Mouse (Mus musculus) embryonic fibroblast, embryonic 13.5 days (primary cell): ENCODE data around the gene Gadl1. TPM values are rescaled to one million over a fixed set of nuclear protein-coding genes. Genes with fewer than 3 reads are reported as not detected.
A peak's percentile ranks its signal among the peaks of the same experiment; 100 is the strongest.

Experiments used
- H3K27ac ChIP-seq: 2 replicates; pipeline ENCODE4 v1.5.1; 2012; ENCODE audit warnings: low read length, control low read depth, inconsistent platforms; ENCODE audit not compliant: insufficient read depth
- H3K4me1 ChIP-seq: 2 replicates; pipeline ENCODE4 v1.6.1; 2011; ENCODE audit warnings: low read length; ENCODE audit not compliant: control insufficient read depth, insufficient read depth
- H3K4me3 ChIP-seq: 2 replicates; pipeline ENCODE4 v1.5.1; 2011; ENCODE audit warnings: mild to moderate bottlenecking, control low read depth, low read length; ENCODE audit not compliant: insufficient read depth
- CTCF ChIP-seq: IDR thresholded peaks from 2 replicates; pipeline ENCODE4 v1.5.1; 2011; ENCODE audit warnings: mild to moderate bottlenecking, control low read depth, low read length, moderate library complexity, borderline replicate concordance; ENCODE audit not compliant: insufficient read depth
- POLR2A ChIP-seq: IDR thresholded peaks from 2 replicates; pipeline ENCODE4 v1.6.1; 2011; ENCODE audit warnings: low read depth, mild to moderate bottlenecking, control low read depth, low read length, moderate library complexity
- polyA plus RNA-seq: library from polyadenylated mRNA; stranded (reverse); fragments of >200 nt; gene quantifications from 2 replicates; pipeline ENCODE4 v1.2.4, GENCODE M21; 2011; ENCODE audit warnings: low read depth; ENCODE audit not compliant: missing spikeins, insufficient read length

Gene Gadl1
- polyA plus RNA-seq, 1 experiment, result 0.25 TPM

DNA sequence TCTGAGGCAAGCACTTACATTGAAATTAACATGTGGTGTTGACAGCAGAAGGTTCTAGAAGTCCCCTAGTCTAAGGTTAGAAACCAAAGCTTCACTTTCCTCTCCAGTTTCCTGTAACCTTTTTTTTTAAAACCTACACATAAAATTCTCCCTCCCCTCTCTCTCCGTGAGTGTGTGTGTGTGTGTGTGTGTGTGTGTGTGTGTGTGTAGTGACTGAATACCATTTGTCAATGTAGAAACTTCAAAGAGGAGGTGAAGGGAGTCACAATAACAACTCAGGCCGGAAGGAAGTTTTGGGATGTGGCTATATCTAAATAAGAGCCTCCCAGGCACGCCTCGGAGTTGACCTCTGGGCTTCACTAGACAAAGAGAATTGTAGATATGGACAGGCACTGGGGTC lies 205.1 kb downstream of the Gadl1 start:
- Histone ChIP-seq H3K4me1 (peaks cover 2% of the 10 kb centered on the region; the same call in 1 of the 2 replicates), H3K4me3 (no peak overlapping the region), H3K27ac (no peak overlapping the region)
- TF ChIP-seq POLR2A (no peak), CTCF (no peak)

DNA sequence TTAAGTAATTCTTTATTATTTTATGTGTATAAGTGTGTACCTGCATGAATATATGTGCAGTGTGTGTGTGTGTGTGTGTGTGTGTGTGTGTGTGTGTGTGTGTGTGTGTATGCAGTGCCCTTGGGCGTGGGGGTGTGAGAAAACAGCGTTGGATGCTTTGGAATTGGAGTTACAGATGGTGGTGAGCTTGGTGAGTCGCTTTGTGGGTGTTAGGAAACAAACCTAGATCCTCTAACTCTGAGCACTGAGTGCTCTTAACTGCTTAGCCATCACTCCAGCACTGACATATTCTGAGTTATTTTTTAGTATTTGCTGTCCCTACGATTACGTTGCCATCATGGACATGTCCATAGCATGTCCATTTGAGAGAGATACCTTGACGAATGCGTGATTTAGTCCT lies 206.6 kb downstream of the Gadl1 start:
- Histone ChIP-seq H3K4me1 (peaks cover 2% of the 10 kb centered on the region; the same call in 1 of the 2 replicates), H3K27ac (peak overlapping the region; percentile 96), H3K4me3 (no peak overlapping the region)
- TF ChIP-seq POLR2A (no peak), CTCF (no peak)

DNA sequence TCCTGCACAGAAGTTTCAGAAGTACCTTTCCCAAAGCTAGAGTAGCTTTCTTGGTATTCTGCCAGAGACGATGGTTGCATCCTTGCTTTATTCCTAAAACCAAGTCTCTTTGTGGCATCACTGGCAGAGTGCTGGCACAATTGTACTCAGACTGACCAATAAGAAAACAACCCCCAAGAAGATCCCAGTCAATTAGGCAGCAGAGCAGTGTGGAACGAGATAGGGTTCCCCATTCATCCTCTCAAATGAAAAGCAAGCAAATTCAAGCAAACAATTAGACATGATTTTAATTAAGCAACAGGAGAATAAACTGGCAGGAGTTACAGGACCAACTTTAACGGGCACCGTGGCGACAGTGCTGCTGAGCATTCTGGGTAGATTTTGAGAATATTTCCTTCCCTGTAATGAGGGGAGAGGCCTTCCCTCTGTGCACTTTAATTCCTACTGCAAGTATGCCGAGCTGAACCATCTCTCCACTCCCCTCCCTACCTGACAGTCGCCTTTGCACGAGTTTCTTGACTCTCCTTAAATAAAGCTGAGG lies 209.1 kb downstream of the Gadl1 start:
- Histone ChIP-seq H3K27ac (no peak overlapping the region), H3K4me1 (peaks cover 5% of the 10 kb centered on the region), H3K4me3 (no peak overlapping the region)
- TF ChIP-seq POLR2A (no peak), CTCF (no peak)

DNA sequence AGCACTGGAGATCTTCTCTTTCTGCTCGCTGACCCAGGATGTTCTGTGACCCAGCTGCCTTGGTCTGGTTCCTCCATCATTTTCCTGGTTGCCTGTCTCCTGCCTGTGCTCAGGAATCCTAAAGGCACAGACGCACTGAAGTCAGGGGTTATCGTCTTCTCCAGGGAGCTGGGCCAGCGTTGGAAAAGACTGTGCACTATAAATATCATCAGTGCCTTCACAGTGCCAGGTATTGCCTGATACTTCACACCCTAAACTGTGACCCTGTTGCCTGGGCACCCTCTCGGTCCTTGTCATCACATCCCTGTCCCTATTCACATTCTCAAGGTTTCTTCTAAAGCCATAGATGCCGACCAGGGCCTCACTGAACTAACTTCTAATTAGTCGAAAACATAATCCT lies 210.7 kb downstream of the Gadl1 start:
- Histone ChIP-seq H3K27ac (no peak overlapping the region), H3K4me1 (peaks cover 5% of the 10 kb centered on the region)
- TF ChIP-seq POLR2A, result no peak
- TF ChIP-seq CTCF, result no peak

DNA sequence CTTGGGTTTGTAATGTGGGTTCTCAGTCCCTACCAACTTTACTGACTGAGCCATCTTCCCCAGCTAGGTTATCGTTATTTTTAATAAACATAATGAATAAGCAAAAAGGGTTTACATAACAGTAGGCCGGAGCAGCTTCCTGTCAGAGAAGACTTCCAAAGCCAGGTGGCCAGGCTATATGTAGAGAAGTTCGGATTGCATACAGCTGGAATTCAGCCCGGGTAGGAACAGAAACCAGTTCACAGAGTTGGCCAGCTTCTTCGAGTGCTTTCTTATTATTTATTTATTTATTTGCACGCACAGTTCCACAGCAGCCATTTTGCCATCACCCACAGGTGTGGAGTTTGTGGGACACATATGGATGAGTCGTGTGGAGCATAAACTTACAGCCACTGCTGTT lies 212.2 kb downstream of the Gadl1 start:
- no peak for TF ChIP-seq POLR2A
- H3K4me1 ChIP-seq, result peaks cover 3% of the 10 kb centered on the region
- H3K27ac ChIP-seq, result no peak overlapping the region
- no peak overlapping the region for H3K4me3 ChIP-seq

More for the DNA sequence above, 210.7 kb downstream of the Gadl1 start:
- H3K4me3 ChIP-seq, result no peak overlapping the region

DNA sequence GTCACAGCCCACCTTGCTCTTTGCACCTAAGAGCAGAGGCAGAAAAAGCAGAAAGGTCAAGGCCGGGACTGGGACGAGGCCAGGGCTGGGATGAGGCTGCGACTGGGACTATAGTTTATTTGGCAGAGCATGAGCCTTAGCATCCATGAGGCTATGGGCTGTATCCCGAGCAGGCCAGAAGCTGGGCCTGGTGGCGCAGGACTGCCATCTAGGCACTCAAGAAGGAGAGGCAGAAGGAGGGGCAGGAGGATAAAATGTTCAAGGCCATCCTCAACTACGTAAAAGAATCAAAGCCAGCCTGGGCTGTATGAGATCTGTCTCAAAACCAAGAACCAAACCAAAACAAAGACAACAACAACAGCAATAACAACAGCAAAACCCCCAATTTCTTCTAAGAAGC lies 213.3 kb downstream of the Gadl1 start:
- Histone ChIP-seq H3K27ac (no peak overlapping the region), H3K4me1 (peaks cover 2% of the 10 kb centered on the region; the same call in 1 of the 2 replicates), H3K4me3 (no peak overlapping the region)
- TF ChIP-seq CTCF, result no peak

DNA sequence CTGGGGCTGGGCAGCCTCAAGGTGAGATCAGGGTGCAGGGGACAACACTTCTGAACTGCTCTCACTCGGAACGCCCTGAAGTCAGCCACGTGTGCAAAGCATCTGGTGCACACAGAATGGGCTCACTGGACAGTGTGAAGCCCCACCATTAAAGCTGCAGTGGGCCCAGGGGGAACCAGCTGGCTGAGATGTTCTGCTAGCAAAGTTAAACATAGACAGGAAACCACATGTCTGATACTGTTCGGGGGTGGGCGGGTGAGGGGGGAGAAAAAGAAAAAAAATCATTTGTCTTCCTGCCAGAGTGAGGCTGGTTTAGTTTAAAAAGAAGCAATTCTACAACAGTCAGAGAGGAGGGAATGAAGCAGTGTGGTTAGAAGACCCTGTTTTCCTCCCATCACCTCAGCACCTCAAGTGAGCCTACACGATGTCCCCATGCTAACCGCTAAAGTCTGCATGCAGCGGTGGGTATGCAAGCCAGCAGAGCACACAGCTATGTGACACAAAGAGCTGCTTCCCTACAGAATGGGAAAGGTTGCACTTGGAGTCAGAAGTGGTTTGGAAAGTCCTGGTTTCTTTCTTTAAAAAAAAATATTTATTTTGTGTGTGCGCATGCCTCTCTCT lies 213.8 kb downstream of the Gadl1 start:
- Histone ChIP-seq H3K4me3 (no peak overlapping the region), H3K27ac (no peak overlapping the region)
- TF ChIP-seq CTCF, result no peak

More for the DNA sequence above, 213.8 kb downstream of the Gadl1 start:
- peaks cover 2% of the 10 kb centered on the region; the same call in 1 of the 2 replicates for H3K4me1 ChIP-seq
